Mouse (Mus musculus) macrophage (primary cell): ENCODE data around the gene Atp5s. TPM values are rescaled to one million over a fixed set of nuclear protein-coding genes. Genes with fewer than 3 reads are reported as not detected.

ENCODE experiments used
- H3K27ac ChIP-seq: fragments of 350-480 bp; formaldehyde crosslinking; 2 replicates; pipeline ENCODE4 v1.9.0; 2021
- H3K36me3 ChIP-seq: fragments of 350-480 bp; formaldehyde crosslinking; 2 replicates; pipeline ENCODE4 v1.9.0; 2021; ENCODE audit errors: inconsistent target
- H3K4me3 ChIP-seq: fragments of 350-480 bp; formaldehyde crosslinking; 2 replicates; pipeline ENCODE4 v1.9.0; 2021; ENCODE audit errors: inconsistent target
- H3K79me2 ChIP-seq: fragments of 350-480 bp; formaldehyde crosslinking; 2 replicates; pipeline ENCODE4 v1.9.0; 2021; ENCODE audit errors: inconsistent target
- WGBS: methylation state at CpG from one replicate; pipeline ENCODE4 v1.1.7; 2026; ENCODE audit warnings: inconsistent platforms; ENCODE audit not compliant: missing documents; 5-methylcytosine and 5-hydroxymethylcytosine counted together
- polyA plus RNA-seq: library from polyadenylated mRNA; stranded (reverse); fragments of 250-400 nt; gene quantifications from 3 replicates; pipeline ENCODE4 v1.2.4, GENCODE M21; 2018; ENCODE audit warnings: inconsistent platforms

The Atp5s gene
- polyA plus RNA-seq, 1 experiment from 2014 or later = 7.8 TPM

DNA sequence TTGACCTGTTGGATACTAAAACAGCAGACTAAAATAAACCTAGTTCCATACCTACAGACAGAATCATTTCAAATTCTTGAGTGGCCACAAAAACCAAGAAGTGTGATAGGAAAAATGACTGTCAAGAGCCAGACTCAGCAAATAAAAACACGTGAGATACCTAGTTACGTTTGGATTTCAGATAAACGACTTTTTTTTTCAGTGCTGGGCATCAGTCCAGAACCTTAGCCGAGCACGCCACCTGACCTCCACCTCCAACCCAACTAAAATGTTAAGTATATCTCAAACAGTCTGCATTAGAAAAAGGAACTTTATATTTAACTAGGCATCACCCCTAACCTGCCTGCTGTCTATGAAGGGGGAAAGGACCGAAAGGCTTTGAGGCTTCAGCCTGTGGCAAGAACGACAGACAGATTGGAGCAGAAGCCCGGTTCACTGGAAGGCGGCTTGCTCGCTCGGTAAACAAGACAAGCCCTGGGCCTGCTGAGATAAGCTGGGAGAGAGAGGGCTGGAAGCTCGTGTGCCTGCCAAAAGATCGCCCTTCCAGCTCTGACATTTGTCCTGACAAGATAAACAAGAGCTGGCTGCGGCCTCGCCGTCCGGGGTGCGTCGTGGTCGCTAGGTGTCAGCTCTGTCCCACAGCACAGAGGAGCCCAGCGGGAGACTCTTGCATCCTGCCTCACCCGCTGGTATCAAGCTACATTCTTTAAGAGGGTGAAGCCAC is 32.8 kb downstream of the Atp5s start:
- H3K4me3 ChIP-seq = no peak overlapping the region
- 17% methylated on average over 22 of the region's 22 CpGs for WGBS
- H3K79me2 ChIP-seq = no peaks in the 10 kb centered on the region
- H3K36me3 ChIP-seq = no peaks in the 10 kb centered on the region
- no peak overlapping the region for H3K27ac ChIP-seq

DNA sequence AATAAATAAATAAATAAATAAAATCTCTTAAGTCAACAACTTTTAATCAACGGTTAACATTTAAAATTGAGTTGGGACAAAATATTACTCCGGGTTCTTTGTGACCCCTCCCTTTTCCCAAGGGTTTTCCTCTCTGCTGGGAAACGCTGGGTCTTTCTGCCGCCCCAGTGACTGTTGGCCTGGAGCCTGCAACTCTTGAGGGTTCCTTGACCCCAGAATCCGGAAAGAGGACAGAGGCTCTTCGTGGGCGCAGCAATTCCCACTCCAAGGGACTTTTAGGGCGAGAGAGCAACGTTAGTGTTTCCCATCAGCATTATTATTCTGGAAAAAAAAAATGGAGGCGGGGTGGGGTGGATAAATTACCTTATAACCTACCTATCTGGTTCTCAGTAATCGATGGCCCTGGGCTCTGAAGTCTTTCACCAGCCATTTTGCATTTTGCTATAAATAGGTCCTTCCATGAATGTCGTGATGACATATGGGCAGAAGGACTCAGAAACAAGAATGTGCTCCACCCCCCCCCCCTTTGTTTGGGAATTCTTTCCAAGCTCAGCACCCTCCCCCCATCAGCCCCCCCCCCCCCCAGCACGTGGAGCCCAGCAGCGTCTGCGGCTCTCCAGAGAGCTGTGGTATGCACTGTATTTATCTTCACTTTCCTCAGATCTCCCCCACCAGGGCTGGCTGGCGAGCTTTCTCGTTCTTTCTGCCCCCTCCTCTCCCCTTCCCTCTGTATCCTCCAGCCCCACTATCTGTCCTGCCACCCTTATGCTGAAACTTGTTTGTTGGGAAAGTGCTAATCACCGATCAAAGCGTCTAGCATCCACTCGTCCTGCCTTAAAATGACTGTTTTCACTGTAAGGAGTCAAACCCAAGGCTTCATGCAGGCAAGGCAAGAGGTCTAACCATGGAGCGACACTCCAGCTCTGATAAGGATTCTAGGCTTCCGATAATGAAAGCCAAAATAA is 33.8 kb downstream of the Atp5s start:
- H3K79me2 ChIP-seq = no peaks in the 10 kb centered on the region
- no peak overlapping the region for H3K27ac ChIP-seq
- no peak overlapping the region for H3K4me3 ChIP-seq
- WGBS = 46% methylated on average over 21 of the region's 22 CpGs
- H3K36me3 ChIP-seq = no peaks in the 10 kb centered on the region

DNA sequence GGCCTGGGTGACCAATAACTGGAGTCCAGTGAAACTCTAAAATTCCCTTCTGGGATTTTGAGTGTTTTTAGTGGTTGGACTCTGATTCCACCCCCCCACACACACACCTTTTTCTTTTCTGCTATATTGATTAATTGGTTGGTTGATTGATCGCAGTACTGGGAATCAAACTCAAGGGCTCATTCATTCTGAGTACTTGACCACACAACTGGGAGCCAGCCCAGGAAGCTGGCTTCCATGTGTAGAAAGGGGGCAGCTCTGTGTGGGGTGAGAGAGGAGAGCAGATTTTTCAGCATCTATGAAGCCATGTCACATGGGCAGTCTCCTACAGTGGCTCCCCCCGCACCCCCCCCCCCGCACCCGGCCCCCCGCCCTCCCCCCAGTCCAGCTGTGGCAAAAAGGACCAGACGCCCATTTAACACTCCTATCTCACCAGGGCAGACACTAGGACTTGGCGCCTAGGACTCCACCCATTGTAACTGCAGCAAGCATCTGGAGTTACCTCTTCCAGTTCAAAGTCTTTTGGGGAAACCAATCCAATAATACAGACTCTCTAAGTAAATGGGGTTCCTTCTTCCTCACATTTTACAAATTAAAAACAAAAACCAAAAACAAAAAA is 34.6 kb downstream of the Atp5s start:
- 55% methylated on average over 6 of the region's 7 CpGs for WGBS
- Histone ChIP-seq H3K4me3 (no peak overlapping the region), H3K27ac (no peak overlapping the region), H3K36me3 (no peaks in the 10 kb centered on the region), H3K79me2 (no peaks in the 10 kb centered on the region)

DNA sequence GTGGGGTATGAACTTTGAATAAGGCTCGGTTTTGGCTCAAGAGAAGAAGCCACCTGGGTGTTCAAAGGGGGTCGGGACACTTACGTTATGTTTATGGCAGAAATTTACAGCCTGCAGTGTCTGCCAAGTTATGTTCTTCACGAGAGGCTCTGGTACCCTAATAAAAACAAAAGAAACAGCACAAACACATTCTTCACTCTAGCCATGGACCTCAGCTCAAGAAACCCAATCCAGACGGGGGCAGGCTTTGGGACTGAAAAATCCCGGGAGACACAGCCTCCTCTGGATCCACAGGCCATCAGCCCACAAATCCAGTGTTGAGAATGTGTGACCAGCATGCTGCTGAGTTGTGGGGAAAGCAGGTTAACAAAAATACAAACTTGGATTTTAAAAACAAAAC is 35.3 kb downstream of the Atp5s start:
- Histone ChIP-seq H3K4me3 (no peak overlapping the region), H3K79me2 (no peaks in the 10 kb centered on the region), H3K36me3 (no peaks in the 10 kb centered on the region), H3K27ac (no peak overlapping the region)
- 95% methylated on average over 6 of the region's 6 CpGs for WGBS

DNA sequence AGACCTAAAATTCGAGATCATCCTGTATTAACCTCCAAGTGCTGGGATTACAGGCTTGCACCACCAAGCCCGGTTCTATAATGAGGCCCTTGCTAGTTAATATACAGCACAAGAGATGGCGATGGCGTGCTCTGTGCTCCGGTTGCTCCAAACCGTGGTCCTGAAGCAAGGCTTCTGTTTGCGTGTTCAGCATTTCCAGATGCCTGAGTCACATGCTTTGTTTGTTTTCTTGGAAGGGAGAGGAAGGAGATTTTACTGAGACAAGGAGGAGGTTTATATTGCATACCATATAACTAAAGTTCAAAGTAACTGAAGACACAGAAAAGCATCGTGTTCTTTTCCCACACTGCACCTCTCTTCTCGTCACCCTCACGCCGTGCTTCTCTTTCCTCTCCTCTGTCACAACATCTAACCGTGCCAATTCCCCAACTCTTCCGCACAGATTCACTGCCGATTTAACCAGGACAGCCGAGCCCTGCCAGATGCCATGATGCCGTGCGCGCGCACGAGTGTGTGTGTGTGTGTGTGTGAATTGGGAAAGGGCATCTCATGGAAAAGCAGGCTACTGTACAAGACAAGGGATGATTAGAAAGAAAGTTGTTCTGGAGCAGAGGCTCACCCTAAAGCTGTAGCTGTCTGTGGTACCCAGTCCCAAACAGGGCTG is 36.1 kb downstream of the Atp5s start:
- no peak overlapping the region for H3K27ac ChIP-seq

DNA sequence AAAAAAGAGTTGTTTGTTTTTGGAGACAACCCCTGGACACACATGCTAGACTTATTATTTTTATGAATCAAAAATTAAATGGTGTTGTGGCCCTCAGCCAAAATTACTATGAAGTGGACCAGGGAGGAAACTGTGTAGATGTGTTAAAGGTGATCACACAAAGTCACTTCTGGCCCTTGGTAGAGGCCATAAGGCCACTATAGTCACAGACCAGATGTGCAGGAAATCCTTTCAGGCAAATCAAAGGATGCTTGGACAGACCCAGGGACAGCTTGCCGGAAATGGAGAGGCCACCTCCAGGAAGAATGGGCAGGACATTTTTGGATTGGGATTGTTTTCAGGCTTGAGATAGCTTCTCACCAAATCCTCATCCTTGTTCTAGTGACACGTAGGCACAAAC is 36.9 kb downstream of the Atp5s start:
- WGBS = 95% methylated on average over 2 of the region's 2 CpGs
- Histone ChIP-seq H3K79me2 (no peaks in the 10 kb centered on the region), H3K4me3 (no peak overlapping the region), H3K27ac (no peak overlapping the region), H3K36me3 (no peaks in the 10 kb centered on the region)

More for the DNA sequence above, 36.1 kb downstream of the Atp5s start:
- 91% methylated on average over 18 of the region's 20 CpGs for WGBS
- Histone ChIP-seq H3K36me3 (no peaks in the 10 kb centered on the region), H3K79me2 (no peaks in the 10 kb centered on the region), H3K4me3 (no peak overlapping the region)

DNA sequence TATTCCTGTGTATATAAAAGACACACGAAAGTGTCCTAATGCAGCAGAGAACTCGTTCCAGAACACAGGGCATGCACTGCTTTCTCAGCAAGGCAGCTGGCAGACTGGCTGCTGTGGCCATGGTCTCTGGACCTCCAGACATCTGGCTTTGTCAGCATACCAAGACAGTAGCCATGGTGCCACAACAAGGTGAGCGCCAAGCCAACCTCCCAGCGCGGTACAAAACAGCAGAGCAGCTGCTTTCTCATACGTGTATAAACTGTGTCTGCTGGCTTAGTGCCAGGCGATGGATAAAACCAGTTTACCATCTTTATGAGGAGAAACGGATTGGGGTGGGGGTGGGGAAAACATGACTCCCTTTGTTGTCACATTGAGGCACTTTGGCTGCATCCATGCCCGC is 40.8 kb downstream of the Atp5s start:
- no peaks in the 10 kb centered on the region for H3K79me2 ChIP-seq
- 92% methylated on average over 9 of the region's 9 CpGs for WGBS
- no peaks in the 10 kb centered on the region for H3K36me3 ChIP-seq
- no peak overlapping the region for H3K27ac ChIP-seq
- no peak overlapping the region for H3K4me3 ChIP-seq

DNA sequence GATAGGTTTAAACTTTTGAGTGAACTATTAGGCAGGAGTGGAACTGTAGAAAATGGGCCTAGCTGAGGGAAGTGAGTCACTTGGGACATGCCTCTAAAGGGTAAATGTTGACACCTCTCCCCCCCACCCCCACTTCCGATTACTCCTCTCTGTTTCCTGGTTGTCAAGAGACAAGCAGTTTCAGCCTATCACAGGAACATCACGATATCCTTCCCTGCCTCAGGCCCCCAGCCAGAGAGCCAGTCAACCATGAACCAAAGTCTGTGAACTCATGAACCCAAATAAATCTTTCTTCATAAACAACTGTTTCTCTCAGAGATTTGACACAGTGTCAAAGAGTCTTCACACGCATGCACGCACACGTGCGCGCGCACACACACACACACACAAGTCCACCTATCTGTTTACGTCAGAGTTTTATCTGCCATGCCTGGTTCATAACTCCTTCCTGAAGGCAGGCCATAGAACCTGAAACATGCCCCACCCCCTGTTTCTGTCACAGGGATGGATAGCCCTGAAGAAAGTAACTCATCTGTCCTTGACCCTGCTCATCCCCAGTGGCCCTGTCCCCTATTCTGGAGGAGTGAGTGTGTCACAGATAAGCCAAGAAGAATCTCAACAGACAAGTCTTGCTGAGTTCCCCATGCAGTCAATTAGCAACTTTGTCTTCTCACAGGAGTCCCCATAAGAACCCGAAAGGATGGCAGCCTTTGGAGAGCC is 41.6 kb downstream of the Atp5s start:
- H3K79me2 ChIP-seq = no peaks in the 10 kb centered on the region
- no peak overlapping the region for H3K27ac ChIP-seq
- H3K36me3 ChIP-seq = no peaks in the 10 kb centered on the region
- H3K4me3 ChIP-seq = no peak overlapping the region
- WGBS = 87% methylated on average over 10 of the region's 10 CpGs

DNA sequence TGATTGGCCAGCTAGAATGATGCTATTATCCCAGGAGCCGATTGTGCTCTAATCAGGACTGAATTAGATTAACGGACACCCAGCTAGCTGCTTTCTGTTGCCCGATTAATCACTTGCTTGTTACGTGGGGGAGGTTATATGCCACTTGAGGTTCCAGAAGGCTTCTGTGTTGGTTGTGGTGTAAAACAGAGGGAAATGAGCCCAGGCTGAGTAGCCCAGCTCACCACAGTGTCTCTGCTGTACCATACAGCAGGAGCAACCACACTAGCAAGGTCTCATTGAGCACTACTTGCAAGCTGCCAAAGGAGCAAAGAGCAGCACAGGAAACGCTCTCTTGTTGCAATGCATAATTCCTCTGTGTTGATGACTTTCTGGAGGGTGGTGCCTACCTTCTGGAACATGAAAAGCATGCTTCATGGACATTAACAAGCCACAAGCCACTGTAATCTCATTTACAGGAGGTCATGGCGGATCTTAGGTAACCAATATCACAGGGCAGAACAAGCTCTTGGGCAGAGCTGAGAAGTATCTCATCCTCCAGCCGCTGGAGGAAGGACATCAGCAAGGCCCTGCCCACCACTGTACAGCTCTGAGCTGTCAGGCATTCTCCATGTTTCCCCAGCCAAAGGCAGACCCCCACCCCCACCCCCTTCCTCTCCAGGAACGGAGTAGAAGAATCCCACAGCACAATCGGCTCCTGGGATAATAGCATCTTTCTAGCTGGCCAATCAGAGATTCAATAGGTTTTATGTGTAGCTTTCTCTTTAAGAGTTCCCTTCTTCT is 42.9 kb downstream of the Atp5s start:
- Histone ChIP-seq H3K4me3 (no peak overlapping the region), H3K27ac (no peak overlapping the region), H3K79me2 (no peaks in the 10 kb centered on the region), H3K36me3 (no peaks in the 10 kb centered on the region)
- WGBS = 85% methylated on average over 9 of the region's 9 CpGs

DNA sequence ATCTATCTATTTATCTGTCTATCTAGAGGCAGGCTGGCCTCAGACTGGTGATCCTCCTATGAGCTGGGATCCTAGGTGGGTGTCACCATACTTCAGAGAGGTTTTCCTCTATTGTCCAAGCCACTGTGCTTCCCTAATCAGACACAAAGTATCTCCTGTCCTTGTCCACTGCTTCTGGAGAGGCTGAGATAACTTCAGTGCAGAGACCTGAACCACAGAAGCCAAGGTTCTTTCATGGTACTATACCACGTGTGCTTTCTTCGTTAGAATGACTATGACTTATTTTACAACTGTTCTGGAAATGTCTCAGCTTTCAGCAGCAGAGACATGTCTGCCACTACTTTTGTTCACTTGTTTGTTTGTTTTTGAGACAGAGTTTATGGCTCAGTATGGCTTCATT is 44.1 kb downstream of the Atp5s start:
- Histone ChIP-seq H3K79me2 (no peaks in the 10 kb centered on the region), H3K27ac (no peak overlapping the region), H3K4me3 (no peak overlapping the region), H3K36me3 (no peaks in the 10 kb centered on the region)
- 77% methylated on average over 2 of the region's 2 CpGs for WGBS

DNA sequence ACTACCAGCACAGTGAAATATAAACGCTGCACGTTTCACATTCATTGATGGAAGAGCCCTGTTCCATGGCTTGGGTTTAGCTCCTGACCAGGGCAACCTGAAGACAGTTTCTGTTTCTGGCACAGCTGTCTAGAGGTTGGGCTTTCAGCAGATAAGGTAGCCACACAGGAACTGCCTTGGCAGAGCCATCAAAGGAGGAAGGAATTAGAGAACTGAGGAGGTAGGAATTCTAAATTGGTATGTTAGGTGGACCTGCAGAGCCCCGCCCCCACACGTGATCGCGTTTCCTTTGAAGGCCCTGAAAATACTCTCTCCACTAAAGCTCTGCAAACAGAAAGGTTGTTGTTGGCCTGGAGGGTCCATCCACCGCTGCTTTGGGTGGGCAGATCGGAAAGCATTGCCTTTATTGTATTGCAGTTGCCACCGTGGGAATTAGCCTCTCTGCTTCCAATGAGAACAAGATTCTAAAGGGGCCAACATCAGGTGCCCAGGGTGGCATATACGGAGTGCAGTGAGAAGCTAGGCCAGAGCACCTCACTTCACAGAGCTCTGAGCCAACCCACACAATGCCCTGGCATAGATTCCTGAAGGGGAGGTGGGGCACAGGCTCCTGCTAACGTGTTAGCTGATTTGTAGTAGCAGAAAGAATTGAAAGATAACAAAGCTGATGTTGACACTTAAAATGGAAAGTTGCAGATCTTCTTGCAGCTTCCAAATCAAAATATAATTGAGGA is 52.0 kb downstream of the Atp5s start:
- H3K27ac ChIP-seq = no peak overlapping the region
- 32% methylated on average over 11 of the region's 11 CpGs for WGBS

DNA sequence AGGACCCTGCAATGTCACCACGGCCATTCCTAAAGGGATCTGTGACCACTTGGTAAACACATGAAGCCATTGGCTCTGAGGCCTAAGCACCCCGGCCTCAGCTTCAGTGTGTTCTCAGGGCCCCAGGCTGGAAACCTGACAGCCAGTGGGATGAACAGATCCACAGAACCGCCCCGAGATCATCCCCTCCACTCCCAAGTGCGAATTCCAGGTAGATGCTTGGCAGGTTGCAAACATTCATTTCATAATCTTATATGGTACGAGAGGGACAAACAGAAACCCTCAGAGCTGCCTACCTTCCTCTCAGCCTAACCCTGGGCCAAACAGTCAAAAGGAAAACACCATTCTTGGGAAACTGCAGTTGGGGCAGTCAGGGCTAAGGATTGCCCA is 52.6 kb downstream of the Atp5s start:
- 98% methylated on average over 6 of the region's 6 CpGs for WGBS
- Histone ChIP-seq H3K4me3 (no peak overlapping the region), H3K79me2 (no peaks in the 10 kb centered on the region), H3K36me3 (no peaks in the 10 kb centered on the region), H3K27ac (no peak overlapping the region)

More for the DNA sequence above, 52.0 kb downstream of the Atp5s start:
- Histone ChIP-seq H3K36me3 (no peaks in the 10 kb centered on the region), H3K4me3 (no peak overlapping the region), H3K79me2 (no peaks in the 10 kb centered on the region)

DNA sequence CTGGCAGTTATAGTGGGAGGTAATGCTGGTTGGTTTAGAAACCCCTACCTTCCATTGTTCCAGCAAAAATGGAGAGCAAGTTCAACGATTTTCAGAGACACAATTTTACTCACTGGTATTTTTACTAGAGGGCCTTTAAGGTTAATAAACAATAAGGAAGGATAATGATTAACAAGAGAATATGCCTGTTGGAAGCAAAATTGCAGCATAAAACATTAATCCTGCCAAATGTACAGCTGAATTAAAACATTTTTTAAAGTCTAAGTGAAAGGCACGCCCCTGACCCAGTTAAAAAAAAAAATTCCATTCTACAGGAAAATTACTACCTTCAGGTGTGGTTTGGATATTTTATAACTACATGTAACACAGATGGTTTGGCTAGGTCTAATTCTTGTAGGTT is 53.2 kb downstream of the Atp5s start:
- Histone ChIP-seq H3K27ac (no peak overlapping the region), H3K79me2 (no peaks in the 10 kb centered on the region), H3K4me3 (no peak overlapping the region), H3K36me3 (no peaks in the 10 kb centered on the region)
- WGBS = 93% methylated on average over 2 of the region's 2 CpGs
